Mouse (Mus musculus) heart, embryonic 12.5 days (tissue): ENCODE data around the gene Nppa. TPM values are rescaled to one million over a fixed set of nuclear protein-coding genes. Genes with fewer than 3 reads are reported as not detected.

Source experiments
- ATAC-seq: fragments of 200-750 bp; cut with Nextera tagmentation; 2 replicates; pipeline ENCODE4 v1.8.0; 2017; ENCODE audit warnings: moderate TSS enrichment, moderate library complexity; ENCODE audit not compliant: insufficient number of reproducible peaks, low FRiP score
- H3K27ac ChIP-seq: fragments of 300-500 bp; sonication (generic); 2 replicates; pipeline ENCODE4 v1.5.1; 2016; ENCODE audit warnings: mild to moderate bottlenecking, moderate library complexity; ENCODE audit not compliant: poor library complexity, severe bottlenecking
- H3K27me3 ChIP-seq: fragments of 300-500 bp; sonication (generic); replicated peaks from 2 replicates; pipeline ENCODE4 v1.6.1; 2016; ENCODE audit warnings: mild to moderate bottlenecking, moderate library complexity
- H3K36me3 ChIP-seq: fragments of 300-500 bp; sonication (generic); 2 replicates; pipeline ENCODE4 v1.6.1; 2016; ENCODE audit warnings: mild to moderate bottlenecking, moderate library complexity
- H3K4me1 ChIP-seq: fragments of 300-500 bp; sonication (generic); replicated peaks from 2 replicates; pipeline ENCODE4 v1.6.1; 2016; ENCODE audit warnings: mild to moderate bottlenecking
- H3K4me2 ChIP-seq: fragments of 300-500 bp; sonication (generic); 2 replicates; pipeline ENCODE4 v1.6.1; 2016; ENCODE audit warnings: mild to moderate bottlenecking, moderate library complexity
- H3K4me3 ChIP-seq: fragments of 300-500 bp; sonication (generic); 2 replicates; pipeline ENCODE4 v1.5.1; 2016; ENCODE audit warnings: mild to moderate bottlenecking
- H3K9ac ChIP-seq: fragments of 300-500 bp; sonication (generic); 2 replicates; pipeline ENCODE4 v1.6.1; 2016; ENCODE audit warnings: mild to moderate bottlenecking, moderate library complexity
- H3K9me3 ChIP-seq: fragments of 300-500 bp; sonication (generic); replicated peaks from 2 replicates; pipeline ENCODE4 v1.6.1; 2016; ENCODE audit warnings: mild to moderate bottlenecking, moderate library complexity
- WGBS: fragments of 180-500 bp; shearing (Covaris S2); methylation state at CpG from one replicate; pipeline ENCODE4 v1.1.7; 2016; 5-methylcytosine and 5-hydroxymethylcytosine counted together
- polyA plus RNA-seq: library from polyadenylated mRNA; unstranded; fragments of >200 nt; fragmentation: Nextera tagmentation; extraction: Ambion mirVana; gene quantifications from 2 replicates; pipeline ENCODE4 v1.2.1, GENCODE M21; 2016

Gene Nppa
- polyA plus RNA-seq, 1 experiment from 2014 or later: 5,688 TPM

GRCm38 (mm10) chr4:148051046-148051776, 50.7 kb downstream of the Nppa start:
- Histone ChIP-seq H3K4me2 (no peak overlapping the region), H3K36me3 (peaks cover 86% of the 10 kb centered on the region), H3K4me1 (peaks cover 7% of the 10 kb centered on the region), H3K9ac (no peak overlapping the region), H3K4me3 (no peak overlapping the region), H3K27ac (no peak overlapping the region), H3K9me3 (no peaks in the 10 kb centered on the region), H3K27me3 (no peaks in the 10 kb centered on the region)
- 91% methylated on average over 13 of the region's 13 CpGs for WGBS
- no peak for ATAC-seq

Other genes starting within 250 kb of the Nppa start
- 9.1 and 11.0 TPM in 2 replicates for gene Zfp984, start 190.9 kb upstream of the Nppa start, polyA plus RNA-seq
- gene Zfp933, start 152.4 kb upstream of the Nppa start, polyA plus RNA-seq: 5.0 and 5.9 TPM in 2 replicates
- gene Miip, start 131.9 kb upstream of the Nppa start, polyA plus RNA-seq: 23.4 and 26.3 TPM in 2 replicates
- gene Fv1, start 131.7 kb upstream of the Nppa start, polyA plus RNA-seq: 9.0 and 9.1 TPM in 2 replicates
- gene Mfn2, start 96.0 kb upstream of the Nppa start, polyA plus RNA-seq: 121 and 123 TPM in 2 replicates
- 46.9 and 49.6 TPM in 2 replicates for gene Plod1, start 64.0 kb upstream of the Nppa start, polyA plus RNA-seq
- 24.6 and 24.9 TPM in 2 replicates for gene 2510039O18Rik, start 59.8 kb upstream of the Nppa start, polyA plus RNA-seq
- gene Nppb, start 14.9 kb upstream of the Nppa start, polyA plus RNA-seq: 276 and 282 TPM in 2 replicates
- gene Clcn6, start 38.1 kb downstream of the Nppa start, polyA plus RNA-seq: 7.8 and 9.3 TPM in 2 replicates
- gene Mthfr, start 38.4 kb downstream of the Nppa start, polyA plus RNA-seq: 15.5 and 17.0 TPM in 2 replicates
- gene Agtrap, start 87.3 kb downstream of the Nppa start, polyA plus RNA-seq: 18.9 and 19.8 TPM in 2 replicates
- gene Mad2l2, start 129.7 kb downstream of the Nppa start, polyA plus RNA-seq: 36.6 and 39.3 TPM in 2 replicates
- 0.05 and 0.08 TPM in 2 replicates for gene Draxin, start 130.0 kb downstream of the Nppa start, polyA plus RNA-seq
- 20.2 and 22.9 TPM in 2 replicates for gene Fbxo6, start 151.4 kb downstream of the Nppa start, polyA plus RNA-seq
- 24.9 and 25.1 TPM in 2 replicates for gene Fbxo44, start 159.8 kb downstream of the Nppa start, polyA plus RNA-seq
- 0.70 and 0.92 TPM in 2 replicates for gene Fbxo2, start 159.9 kb downstream of the Nppa start, polyA plus RNA-seq